Mouse (Mus musculus) G1E (cell line): Measurements from ENCODE around the gene Ybx2. TPM values are rescaled to one million over a fixed set of nuclear protein-coding genes. Genes with fewer than 3 reads are reported as not detected.

ENCODE experiments used
- ATAC-seq: 2 replicates; pipeline ENCODE4 v1.8.0; 2016; ENCODE audit warnings: mild to moderate bottlenecking; ENCODE audit not compliant: insufficient number of reproducible peaks, poor library complexity, low FRiP score, severe bottlenecking; ENCODE audit errors: extremely low read depth
- DNase-seq: peaks from one replicate; pipeline ENCODE4 v3.0.0; 2012; ENCODE audit warnings: low spot score
- H3K27me3 ChIP-seq: 2 replicates; pipeline ENCODE4 v1.6.1; 2012; ENCODE audit warnings: mild to moderate bottlenecking, low read length, inconsistent platforms; ENCODE audit not compliant: insufficient read depth
- H3K36me3 ChIP-seq: replicated peaks from 2 replicates; pipeline ENCODE3; 2012; ENCODE audit warnings: mild to moderate bottlenecking, inconsistent platforms
- H3K4me1 ChIP-seq: 2 replicates; pipeline ENCODE4 v1.6.1; 2012; ENCODE audit warnings: low read depth, low read length, inconsistent platforms, mixed read lengths; ENCODE audit not compliant: insufficient read depth
- H3K4me3 ChIP-seq: 2 replicates; pipeline ENCODE4 v1.5.1; 2012; ENCODE audit warnings: low read depth, mild to moderate bottlenecking, inconsistent platforms, low read length, moderate library complexity, mixed read lengths
- H3K9me3 ChIP-seq: replicated peaks from 2 replicates; pipeline ENCODE4 v1.6.1; 2012; ENCODE audit warnings: inconsistent platforms
- CTCF ChIP-seq: IDR thresholded peaks from 2 replicates; pipeline ENCODE4 v1.5.1; 2012; ENCODE audit warnings: low read depth, low read length, inconsistent platforms, mixed read lengths
- GATA1 ChIP-seq: IDR thresholded peaks from 2 replicates; pipeline ENCODE4 v1.6.1; 2012; ENCODE audit warnings: borderline replicate concordance, low read length, inconsistent platforms, mixed read lengths
- GATA2 ChIP-seq: IDR thresholded peaks from 2 replicates; pipeline ENCODE4 v1.6.1; 2012; ENCODE audit warnings: low read depth, low read length, inconsistent platforms, borderline replicate concordance
- POLR2AphosphoS5 ChIP-seq: IDR thresholded peaks from 2 replicates; pipeline ENCODE4 v1.6.1; 2012; ENCODE audit warnings: low read depth, low read length, inconsistent platforms; ENCODE audit not compliant: insufficient replicate concordance
- TAL1 ChIP-seq: conservative IDR thresholded peaks from 2 replicates; pipeline ENCODE4 v1.6.1; 2012; ENCODE audit warnings: low read depth, low read length, inconsistent platforms, mixed read lengths
- polyA plus RNA-seq: library from polyadenylated mRNA; stranded (reverse); fragments of >175 nt; gene quantifications from 2 replicates; pipeline ENCODE4 v1.2.3, GENCODE M21; 2012
- total RNA-seq, 2 experiments: library from RNA; stranded (forward) in 1 of 2; stranded (reverse) in 1 of 2; fragments of 200-1000 nt in 1 of 2; fragments of >200 nt in 1 of 2; fragmentation: Nextera tagmentation in 1 of 2; gene quantifications; 2 replicates each; pipeline ENCODE4 v1.2.3; 2014 to 2017

Ybx2 gene
- total and polyA plus RNA-seq, 3 experiments = 1.4 TPM; not detected in 2

DNA sequence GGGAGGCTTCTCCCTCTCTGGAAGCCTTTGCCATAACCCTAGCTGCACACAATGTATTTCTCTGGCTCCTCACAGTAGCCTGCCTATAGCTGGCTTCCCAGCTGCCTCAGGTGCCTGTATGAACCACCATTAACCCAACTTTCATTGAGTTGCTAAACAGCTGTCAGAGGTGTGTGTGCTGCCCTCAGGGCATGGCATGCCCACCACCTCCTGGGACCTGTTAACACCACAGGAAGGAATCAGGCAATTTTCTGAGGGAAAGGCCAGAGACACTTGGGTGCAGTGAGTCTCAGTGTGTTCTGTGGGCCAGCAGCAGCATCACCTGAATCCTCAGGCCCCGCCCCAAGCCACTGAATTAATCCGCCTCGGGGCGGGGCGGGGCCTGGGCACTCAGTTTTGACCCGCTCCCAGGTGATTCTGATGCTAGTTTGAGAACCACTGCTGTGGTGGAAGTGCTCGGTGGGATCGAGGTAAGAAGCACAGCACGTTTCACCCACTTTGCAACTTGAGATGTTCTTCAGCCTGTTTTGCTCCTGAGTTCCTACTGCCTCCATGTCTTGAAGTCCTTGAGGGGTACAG, 2.9 kb downstream of the Ybx2 start:
- ATAC-seq = no peak
- no peak for DNase-seq
- Histone ChIP-seq H3K9me3 (peaks cover 12% of the 10 kb centered on the region), H3K36me3 (no peaks in the 10 kb centered on the region), H3K4me1 (peaks cover 18% of the 10 kb centered on the region), H3K27me3 (peaks cover 85% of the 10 kb centered on the region), H3K4me3 (no peak overlapping the region)
- no peak for TF ChIP-seq CTCF
- TF ChIP-seq TAL1 = no peak
- no peak for TF ChIP-seq GATA2
- no peak for TF ChIP-seq POLR2AphosphoS5
- no peak for TF ChIP-seq GATA1

DNA sequence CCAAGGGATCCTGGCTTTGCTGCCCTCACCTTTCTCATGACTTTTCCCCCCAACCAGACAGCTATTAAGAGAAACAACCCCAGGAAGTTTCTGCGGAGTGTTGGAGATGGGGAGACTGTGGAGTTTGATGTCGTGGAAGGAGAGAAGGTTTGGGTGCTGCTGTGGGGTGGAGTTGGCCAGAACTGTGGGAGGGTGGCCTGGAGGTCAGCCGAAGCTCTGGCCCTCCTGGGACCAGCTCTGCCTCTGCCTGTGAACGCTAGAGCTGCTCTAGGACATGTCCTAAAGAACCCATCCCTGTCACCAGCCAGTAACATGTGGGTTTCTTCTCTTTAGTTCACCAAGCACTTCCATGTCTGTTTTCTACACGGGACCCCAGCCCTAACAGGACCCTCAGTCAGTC, 3.6 kb downstream of the Ybx2 start:
- Histone ChIP-seq H3K9me3 (peaks cover 12% of the 10 kb centered on the region), H3K27me3 (peaks cover 89% of the 10 kb centered on the region), H3K4me3 (no peak overlapping the region), H3K36me3 (no peaks in the 10 kb centered on the region), H3K4me1 (peaks cover 13% of the 10 kb centered on the region)
- ATAC-seq (no peak), DNase-seq (no peak)
- no peak for TF ChIP-seq POLR2AphosphoS5
- no peak for TF ChIP-seq GATA1
- no peak for TF ChIP-seq GATA2
- no peak for TF ChIP-seq CTCF
- TF ChIP-seq TAL1 = no peak

DNA sequence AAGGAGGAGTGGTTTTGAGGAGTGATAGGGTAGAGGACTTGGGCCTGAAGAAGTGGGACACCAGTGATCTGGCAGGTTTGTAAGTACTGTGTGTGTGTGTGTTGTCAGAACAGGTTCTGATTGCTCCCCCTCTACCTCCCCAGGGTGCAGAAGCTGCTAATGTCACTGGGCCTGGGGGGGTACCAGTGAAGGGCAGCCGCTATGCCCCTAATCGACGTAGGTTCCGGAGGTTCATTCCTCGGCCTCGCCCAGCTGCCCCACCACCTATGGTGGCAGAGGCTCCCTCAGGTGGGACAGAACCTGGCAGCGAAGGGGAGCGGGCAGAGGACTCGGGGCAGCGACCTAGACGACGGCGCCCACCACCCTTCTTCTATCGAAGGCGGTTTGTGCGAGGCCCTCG, 4.1 kb downstream of the Ybx2 start:
- TF ChIP-seq CTCF = no peak
- no peak for TF ChIP-seq GATA1
- TF ChIP-seq TAL1 = no peak
- TF ChIP-seq GATA2 = no peak
- TF ChIP-seq POLR2AphosphoS5 = no peak
- Histone ChIP-seq H3K27me3 (peaks cover 89% of the 10 kb centered on the region), H3K9me3 (peaks cover 12% of the 10 kb centered on the region), H3K36me3 (no peaks in the 10 kb centered on the region), H3K4me1 (peaks cover 8% of the 10 kb centered on the region), H3K4me3 (no peak overlapping the region)
- ATAC-seq (no peak), DNase-seq (no peak)

DNA sequence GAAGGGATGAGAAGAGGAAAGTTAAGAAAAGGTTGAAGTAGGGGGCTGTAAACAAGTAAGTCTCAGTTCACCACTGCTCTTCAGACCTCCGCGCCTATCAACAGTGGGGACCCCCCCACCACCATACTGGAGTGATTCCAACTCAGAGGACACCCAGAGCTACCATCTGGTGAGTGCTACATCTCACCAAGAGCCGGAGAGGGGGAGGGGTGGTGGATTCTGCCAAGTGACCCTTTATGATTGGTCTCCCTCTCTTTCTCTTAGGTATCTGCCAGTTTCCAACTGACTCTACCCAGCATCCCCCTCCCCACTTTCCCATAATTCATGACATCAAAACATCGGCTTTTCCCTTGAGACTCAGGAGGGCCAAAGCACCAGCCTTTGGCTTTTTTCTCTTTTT, 5.4 kb downstream of the Ybx2 start:
- H3K27me3 ChIP-seq = peaks cover 91% of the 10 kb centered on the region
- TF ChIP-seq GATA1 = no peak
- no peak for TF ChIP-seq GATA2
- no peak for TF ChIP-seq TAL1
- TF ChIP-seq CTCF = no peak
- no peak for TF ChIP-seq POLR2AphosphoS5
- ATAC-seq = no peak
- no peaks in the 10 kb centered on the region for H3K36me3 ChIP-seq
- H3K9me3 ChIP-seq = peaks cover 2% of the 10 kb centered on the region
- no peak overlapping the region for H3K4me3 ChIP-seq
- DNase-seq = no peak
- H3K4me1 ChIP-seq = peaks cover 8% of the 10 kb centered on the region

- Histone ChIP-seq H3K9me3 (no peaks in the 10 kb centered on the region), H3K4me3 (no peak overlapping the region), H3K36me3 (no peaks in the 10 kb centered on the region), H3K4me1 (peaks cover 41% of the 10 kb centered on the region), H3K27me3 (peaks cover 57% of the 10 kb centered on the region)
- no peak for DNase-seq
- TF ChIP-seq GATA1 = no peak
- no peak for TF ChIP-seq GATA2
- TF ChIP-seq TAL1 = no peak
- TF ChIP-seq POLR2AphosphoS5 = no peak
- TF ChIP-seq CTCF = no peak
- ATAC-seq = no peak
These were observed 9.6 kb downstream of the Ybx2 start for GRCm38 (mm10) chr11:69945216-69945615.

DNA sequence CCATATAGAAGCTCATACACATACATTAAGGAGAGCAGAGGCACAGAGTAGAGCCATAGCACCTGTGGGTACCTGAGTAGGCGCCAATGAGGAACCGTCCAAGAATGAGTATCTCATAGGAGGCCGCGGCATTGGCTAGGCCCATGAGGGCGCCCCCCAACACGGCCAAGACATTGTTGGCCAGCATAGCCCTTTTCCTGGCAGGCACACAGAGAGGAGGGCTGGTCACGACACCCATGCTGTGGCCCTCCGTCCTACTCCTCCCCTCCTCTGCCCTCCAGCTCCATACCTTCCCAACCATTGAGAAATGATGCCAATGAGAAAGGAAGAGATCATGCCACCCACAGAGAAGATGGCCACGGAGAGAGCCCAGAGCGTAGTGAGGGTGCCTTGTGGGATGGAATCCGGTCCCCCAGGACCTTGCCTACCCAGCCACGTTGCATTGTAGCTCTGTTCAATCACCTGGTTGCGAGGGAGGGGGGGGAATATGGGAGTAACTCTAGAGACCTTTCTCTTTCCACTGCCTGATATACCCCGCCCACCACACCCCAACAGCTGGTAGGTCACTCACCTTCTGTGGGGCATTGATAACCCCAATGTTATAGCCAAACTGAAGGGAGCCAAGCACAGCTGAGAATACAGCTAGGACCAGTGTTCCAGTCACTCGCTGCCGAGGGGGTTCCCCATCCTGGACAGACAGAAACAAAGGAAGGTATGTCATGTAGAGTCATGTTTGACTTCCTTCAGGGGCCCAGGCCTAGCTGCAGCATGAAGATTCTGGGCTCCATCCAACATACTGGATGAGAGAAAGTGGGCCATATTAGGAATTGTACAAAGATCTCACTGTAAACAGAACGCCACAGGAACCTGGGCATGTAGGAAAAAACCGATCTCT, 10.6 kb downstream of the Ybx2 start:
- 0 out of 2 replicates have a peak overlapping the region, but pooled peaks have one; percentile 20 for H3K4me3 ChIP-seq
- ATAC-seq = no peak
- no peak for TF ChIP-seq GATA1
- TF ChIP-seq POLR2AphosphoS5 = no peak
- no peak for TF ChIP-seq TAL1
- no peak for TF ChIP-seq GATA2
- no peak for TF ChIP-seq CTCF
- no peak for DNase-seq
- H3K9me3 ChIP-seq = no peaks in the 10 kb centered on the region
- H3K27me3 ChIP-seq = peaks cover 56% of the 10 kb centered on the region
- H3K4me1 ChIP-seq = peaks cover 41% of the 10 kb centered on the region
- no peaks in the 10 kb centered on the region for H3K36me3 ChIP-seq
